13 mouse cellular contexts compared by ENCODE assay signal in genomic region chr5:105602585-105602984, GRCm38 (mm10).
DNase-seq lines count a peak whose midpoint lies in the region; ATAC-seq lines count a peak whose summit lies in the region.
"Had no signal": no experiment of that assay in that cellular context is flagged by ENCODE, and none has a peak within 500 bp of the region (broad histone marks: within the 10 kb centered on the region; RNA-seq: fewer than 3 reads in every experiment).

No protein-coding gene starts in this region.

- no peak for ATAC-seq in midbrain, embryonic 13.5 days
- ATAC-seq: lung, postnatal 0 days had no signal

- peak overlapping the region; percentile 64 for H3K27ac ChIP-seq in brown adipose tissue, adult 24 weeks (replicated peaks; ENCODE audit: low read depth, low read length)
- no peak overlapping the region for H3K27ac ChIP-seq in midbrain, embryonic 13.5 days
- H3K27ac ChIP-seq: hindbrain, embryonic 10.5 days; neural tube, embryonic 15.5 days had no signal

- H3K9ac ChIP-seq in midbrain, embryonic 13.5 days (replicated peaks): no peak overlapping the region
- H3K9ac ChIP-seq: neural tube, embryonic 15.5 days had no signal

- H3K4me1 ChIP-seq in brown adipose tissue, adult 24 weeks (ENCODE audit: control insufficient read depth, insufficient read depth, insufficient read length, low read length): peaks cover 16% of the 10 kb centered on the region
- 0 out of 2 replicates have a peak, but pooled peaks cover 3% of the 10 kb centered on the region for H3K4me1 ChIP-seq in midbrain, embryonic 13.5 days (replicated peaks)
- H3K4me1 ChIP-seq: hindbrain, embryonic 10.5 days; neural tube, embryonic 15.5 days had no signal

- no peaks in the 10 kb centered on the region for H3K9me3 ChIP-seq in midbrain, embryonic 13.5 days
- H3K9me3 ChIP-seq: hindbrain, embryonic 10.5 days; neural tube, embryonic 15.5 days had no signal

- no peak overlapping the region for H3K4me2 ChIP-seq in midbrain, embryonic 13.5 days (replicated peaks)
- H3K4me2 ChIP-seq: neural tube, embryonic 15.5 days had no signal

- peaks cover 12% of the 10 kb centered on the region for H3K36me3 ChIP-seq in midbrain, embryonic 13.5 days

- no peak overlapping the region for H3K4me3 ChIP-seq in brown adipose tissue, adult 24 weeks (ENCODE audit: insufficient read depth, low read depth, low read length)
- H3K4me3 ChIP-seq in midbrain, embryonic 13.5 days (replicated peaks): no peak overlapping the region
- H3K4me3 ChIP-seq: hindbrain, embryonic 10.5 days; neural tube, embryonic 15.5 days had no signal

- no peaks in the 10 kb centered on the region for H3K27me3 ChIP-seq in midbrain, embryonic 13.5 days
- H3K27me3 ChIP-seq: neural tube, embryonic 15.5 days had no signal

- DNase-seq in kidney, adult 9 months: peak; percentile 15
- DNase-seq in kidney, postnatal 4 days: no peak
- peak; percentile 63 to 74 for DNase-seq in heart, adult 9 months (ENCODE audit: low spot score in 2 of 2)
- peak; percentile 52 for DNase-seq in heart, postnatal 4 days
- DNase-seq in B cell, adult 2 months: no peak
- DNase-seq: cerebellum, postnatal 36 days; liver; thymus, postnatal 4 days had no signal

- WGBS in midbrain, embryonic 13.5 days: 77% methylated on average over 9 of the region's 9 CpGs

Comparison
In these comparisons a context has a peak if more than half of its experiments do, and no peak if none do; other contexts are left out.
1. DNase-seq: peak in kidney, adult 9 months (single experiment), heart, adult 9 months (2 of 2) and heart, postnatal 4 days (single experiment); none in kidney, postnatal 4 days (0 of 2) and B cell, adult 2 months (0 of 2).